Mouse (Mus musculus) ovary, postnatal 10 days (tissue): ENCODE measurements around the gene Elfn2.

Source experiments
- DNase-seq: peaks from one replicate; pipeline ENCODE4 v3.0.0; 2022; ENCODE audit warnings: low spot score

Elfn2 gene

GRCm38 (mm10) chr15:78681301-78681700 is 37.3 kb downstream of the Elfn2 start:
- DNase-seq: no peak

GRCm38 (mm10) chr15:78680291-78680690 is 38.3 kb downstream of the Elfn2 start:
- DNase-seq: no peak

- no peak for DNase-seq
Measured at GRCm38 (mm10) chr15:78677708-78678107, 40.9 kb downstream of the Elfn2 start.

GRCm38 (mm10) chr15:78677015-78677414 is 41.6 kb downstream of the Elfn2 start:
- DNase-seq: no peak

- DNase-seq: no peak
Measured at GRCm38 (mm10) chr15:78674912-78675412, 43.6 kb downstream of the Elfn2 start.

GRCm38 (mm10) chr15:78673436-78673835 is 45.1 kb downstream of the Elfn2 start:
- DNase-seq: no peak

GRCm38 (mm10) chr15:78670341-78670740 is 48.2 kb downstream of the Elfn2 start:
- DNase-seq: no peak

- DNase-seq: no peak
Measured at GRCm38 (mm10) chr15:78669221-78669871, 49.2 kb downstream of the Elfn2 start.

GRCm38 (mm10) chr15:78664268-78664667 is 54.3 kb downstream of the Elfn2 start:
- no peak for DNase-seq

GRCm38 (mm10) chr15:78651169-78651568 is 67.4 kb downstream of the Elfn2 start:
- no peak for DNase-seq

GRCm38 (mm10) chr15:78647746-78648145 is 70.8 kb downstream of the Elfn2 start:
- no peak for DNase-seq

- no peak for DNase-seq
Measured at GRCm38 (mm10) chr15:78644606-78645005, 74.0 kb downstream of the Elfn2 start.

GRCm38 (mm10) chr15:78643633-78644032 is 74.9 kb downstream of the Elfn2 start:
- DNase-seq: no peak

GRCm38 (mm10) chr15:78635231-78635630 is 83.3 kb downstream of the Elfn2 start:
- DNase-seq: no peak

GRCm38 (mm10) chr15:78634095-78634737 is 84.4 kb downstream of the Elfn2 start:
- no peak for DNase-seq

- DNase-seq: no peak
Measured at GRCm38 (mm10) chr15:78633413-78633812, 85.2 kb downstream of the Elfn2 start.

GRCm38 (mm10) chr15:78632387-78632786 is 86.2 kb downstream of the Elfn2 start:
- DNase-seq: no peak

- DNase-seq: no peak
Measured at GRCm38 (mm10) chr15:78626285-78626684, 92.3 kb downstream of the Elfn2 start.

- no peak for DNase-seq
Measured at GRCm38 (mm10) chr15:78624961-78625360, 93.6 kb downstream of the Elfn2 start.

- peak; percentile 49 for DNase-seq
Measured at GRCm38 (mm10) chr15:78624431-78624950, 94.1 kb downstream of the Elfn2 start.

- peak; percentile 63 for DNase-seq
Measured at GRCm38 (mm10) chr15:78623426-78623825, 95.1 kb downstream of the Elfn2 start.
